Mouse (Mus musculus): ENCODE data around the gene Rprd1b. TPM values are rescaled to one million over a fixed set of nuclear protein-coding genes. Genes with fewer than 3 reads are reported as not detected.

Rprd1b gene
- polyA plus RNA-seq, 1 experiment from 2014 or later: 40.7 TPM

DNA sequence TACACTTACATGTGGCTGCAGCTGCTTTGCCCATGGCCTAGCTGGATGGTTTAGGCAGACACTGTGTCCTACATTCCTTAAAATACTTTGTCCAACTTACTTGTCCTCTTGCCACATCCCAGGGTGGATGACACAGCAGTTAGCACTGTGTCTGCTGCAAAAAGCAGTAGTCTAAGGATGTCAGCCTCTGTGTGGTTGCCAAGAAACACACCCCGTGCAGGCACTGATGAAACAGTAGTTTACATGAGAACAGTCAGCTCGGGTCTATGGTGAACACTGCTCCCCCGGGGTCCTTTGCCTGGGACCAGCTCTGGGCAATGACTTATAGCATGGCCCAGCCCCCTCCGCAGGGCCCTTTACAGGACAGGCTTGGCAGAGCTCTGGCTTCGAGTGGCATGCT is 65.0 kb downstream of the Rprd1b start:
- Histone ChIP-seq H3K4me2 (replicated peaks) (no peak overlapping the region), H3K27me3 (replicated peaks) (no peaks in the 10 kb centered on the region), H3K27ac (peak overlapping the region; percentile 82; the same call in 1 of the 2 replicates), H3K9me3 (no peaks in the 10 kb centered on the region), H3K36me3 (no peaks in the 10 kb centered on the region), H3K9ac (no peak overlapping the region), H3K4me1 (replicated peaks) (peaks cover 35% of the 10 kb centered on the region), H3K4me3 (replicated peaks) (no peak overlapping the region)
- no peak for ATAC-seq
- WGBS: 39% methylated on average over 5 of the region's 5 CpGs

DNA sequence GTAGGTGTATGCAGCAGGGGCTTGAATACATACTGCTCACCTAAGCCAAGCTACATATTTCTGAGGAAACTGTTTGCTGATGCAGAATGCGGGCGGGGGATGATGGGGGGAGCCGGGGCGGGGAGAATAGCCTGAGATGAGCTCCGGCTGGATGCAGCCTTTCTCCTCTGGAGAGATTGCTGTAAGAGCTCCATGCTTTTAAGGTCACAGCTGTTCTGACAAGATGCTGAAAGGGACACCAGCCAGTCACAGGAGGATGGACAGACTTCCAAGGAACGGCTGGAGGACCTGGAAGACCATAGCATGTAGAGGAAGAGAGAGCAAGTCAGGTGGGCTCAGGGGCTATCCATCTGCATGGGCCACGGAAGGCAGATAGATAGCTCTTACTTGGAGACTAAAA is 66.0 kb downstream of the Rprd1b start:
- peaks cover 35% of the 10 kb centered on the region for H3K4me1 ChIP-seq (replicated peaks)
- 48% methylated on average over 7 of the region's 7 CpGs for WGBS
- no peak overlapping the region for H3K4me3 ChIP-seq (replicated peaks)
- no peaks in the 10 kb centered on the region for H3K36me3 ChIP-seq
- no peaks in the 10 kb centered on the region for H3K27me3 ChIP-seq (replicated peaks)
- peak overlapping the region; percentile 2; the same call in 1 of the 2 replicates for H3K4me2 ChIP-seq (replicated peaks)
- no peaks in the 10 kb centered on the region for H3K9me3 ChIP-seq
- ATAC-seq: peak; percentile 18; the same call in 1 of the 2 replicates
- H3K9ac ChIP-seq: no peak overlapping the region
- H3K27ac ChIP-seq: peak overlapping the region; percentile 82

DNA sequence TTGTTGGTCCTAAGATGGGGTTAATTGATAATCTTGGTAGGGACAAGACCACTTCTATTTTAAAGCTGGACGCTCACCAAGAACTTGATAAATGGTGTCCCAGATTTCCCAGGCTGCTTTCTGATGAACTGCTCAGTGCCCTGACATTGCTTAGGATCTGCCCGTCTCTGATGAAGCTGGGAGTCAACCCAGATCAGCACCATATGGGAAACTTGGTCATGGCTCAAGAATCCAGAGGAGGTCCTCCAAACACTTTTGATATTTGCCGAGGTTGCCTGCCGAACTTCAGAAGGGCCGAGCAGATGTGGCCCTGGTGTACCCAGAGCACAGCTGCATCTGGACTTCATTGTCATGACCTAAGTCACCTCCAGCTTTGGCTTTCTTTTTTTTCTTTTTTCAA is 66.5 kb downstream of the Rprd1b start:
- H3K4me1 ChIP-seq (replicated peaks): peaks cover 35% of the 10 kb centered on the region
- no peak overlapping the region for H3K9ac ChIP-seq
- ATAC-seq: peak; percentile 60
- no peaks in the 10 kb centered on the region for H3K27me3 ChIP-seq (replicated peaks)
- H3K36me3 ChIP-seq: no peaks in the 10 kb centered on the region
- no peaks in the 10 kb centered on the region for H3K9me3 ChIP-seq
- 57% methylated on average over 5 of the region's 5 CpGs for WGBS
- H3K4me3 ChIP-seq (replicated peaks): no peak overlapping the region
- peak overlapping the region; percentile 82 for H3K27ac ChIP-seq
- H3K4me2 ChIP-seq (replicated peaks): no peak overlapping the region

DNA sequence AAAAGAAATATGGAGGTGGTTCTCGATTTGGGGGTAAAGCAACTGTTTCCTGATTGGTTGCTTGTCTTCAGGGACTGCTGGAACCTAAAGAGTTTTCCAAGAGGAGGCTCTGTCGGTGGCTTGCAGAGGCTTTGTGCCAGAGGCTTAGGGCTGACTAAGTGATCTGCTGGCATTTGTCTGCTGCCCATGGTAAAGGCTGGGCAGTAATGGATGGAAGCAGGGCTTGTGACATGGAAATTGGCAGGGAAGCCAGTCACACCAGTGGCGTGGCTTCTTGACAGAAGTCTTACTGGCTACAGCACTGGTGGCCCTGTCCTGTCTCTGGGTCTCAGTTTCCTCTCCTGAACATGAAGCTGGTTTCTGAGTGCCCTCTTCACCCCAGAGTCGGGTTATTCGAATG is 68.8 kb downstream of the Rprd1b start:
- Histone ChIP-seq H3K4me2 (replicated peaks) (no peak overlapping the region), H3K4me3 (replicated peaks) (no peak overlapping the region), H3K9ac (no peak overlapping the region), H3K36me3 (no peaks in the 10 kb centered on the region), H3K4me1 (replicated peaks) (peaks cover 36% of the 10 kb centered on the region), H3K27ac (no peak overlapping the region), H3K9me3 (no peaks in the 10 kb centered on the region), H3K27me3 (replicated peaks) (no peaks in the 10 kb centered on the region)
- 82% methylated on average over 5 of the region's 5 CpGs for WGBS
- ATAC-seq: no peak

DNA sequence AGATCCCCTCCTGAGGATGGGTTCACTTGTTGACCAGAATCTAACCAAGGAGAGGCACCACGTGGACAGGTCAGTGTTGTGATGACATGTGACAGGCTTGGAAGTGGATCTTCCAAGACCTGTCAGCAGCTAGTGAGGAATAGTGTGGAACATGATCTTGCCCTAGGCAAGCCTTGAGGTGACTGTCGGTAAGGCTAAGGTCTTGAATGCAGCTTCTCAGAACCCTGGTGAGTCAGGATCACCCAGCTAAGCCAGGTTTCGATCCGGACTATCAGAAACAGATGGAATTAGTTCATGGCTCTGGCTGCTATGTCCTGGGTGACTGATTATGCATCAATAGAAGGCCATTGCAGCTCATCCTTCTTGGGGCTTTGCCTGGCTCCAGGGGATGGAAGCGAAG is 70.4 kb downstream of the Rprd1b start:
- ATAC-seq: no peak
- Histone ChIP-seq H3K9me3 (no peaks in the 10 kb centered on the region), H3K4me1 (replicated peaks) (peaks cover 32% of the 10 kb centered on the region), H3K4me3 (replicated peaks) (no peak overlapping the region), H3K27me3 (replicated peaks) (no peaks in the 10 kb centered on the region), H3K4me2 (replicated peaks) (no peak overlapping the region), H3K27ac (no peak overlapping the region), H3K36me3 (no peaks in the 10 kb centered on the region), H3K9ac (no peak overlapping the region)
- WGBS: 85% methylated on average over 5 of the region's 5 CpGs

DNA sequence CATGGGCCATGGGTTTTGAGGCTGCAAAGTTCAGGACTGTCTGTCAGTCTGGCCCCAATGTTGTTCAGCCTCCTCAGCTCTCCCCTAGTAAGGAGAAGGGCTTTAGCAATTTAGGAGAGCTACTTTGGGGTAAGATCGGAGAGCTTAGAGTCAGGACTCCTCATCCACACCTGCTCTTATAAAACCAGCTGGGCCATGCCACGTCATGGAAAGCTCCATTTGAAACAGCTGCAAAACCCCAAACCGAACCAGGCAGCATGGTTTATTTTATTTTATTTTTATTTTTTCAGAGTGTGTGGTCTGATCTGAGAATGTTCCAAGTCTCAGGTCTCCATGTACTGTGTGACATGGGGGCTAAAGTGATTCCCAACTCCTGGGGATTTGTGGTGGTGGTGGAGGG is 71.2 kb downstream of the Rprd1b start:
- ATAC-seq: no peak

DNA sequence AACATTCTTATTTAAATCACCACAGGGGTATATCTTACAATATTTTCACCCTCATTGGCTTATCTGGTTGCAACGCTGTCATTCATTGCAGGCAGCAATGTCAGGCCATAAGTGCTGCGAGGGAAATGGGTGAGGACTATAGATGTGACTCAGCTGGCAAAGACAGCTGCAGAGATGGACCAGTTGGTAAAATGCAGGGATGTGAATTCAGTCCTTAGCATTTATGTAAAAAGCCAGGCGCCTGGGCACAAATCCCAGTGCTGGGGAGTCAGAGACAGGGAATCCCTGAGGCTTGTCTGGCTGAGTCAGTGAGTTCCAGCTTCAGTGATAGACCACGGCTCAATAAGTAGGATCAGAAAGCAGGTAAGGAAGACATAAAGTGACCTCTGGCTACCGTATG is 73.5 kb downstream of the Rprd1b start:
- Histone ChIP-seq H3K9ac (no peak overlapping the region), H3K4me3 (replicated peaks) (no peak overlapping the region), H3K9me3 (no peaks in the 10 kb centered on the region), H3K27ac (no peak overlapping the region), H3K27me3 (replicated peaks) (no peaks in the 10 kb centered on the region), H3K36me3 (no peaks in the 10 kb centered on the region), H3K4me1 (replicated peaks) (peaks cover 14% of the 10 kb centered on the region), H3K4me2 (replicated peaks) (no peak overlapping the region)
- 79% methylated on average over 5 of the region's 5 CpGs for WGBS
- no peak for ATAC-seq

More for the DNA sequence above, 71.2 kb downstream of the Rprd1b start:
- Histone ChIP-seq H3K27me3 (replicated peaks) (no peaks in the 10 kb centered on the region), H3K9ac (no peak overlapping the region), H3K4me1 (replicated peaks) (peaks cover 25% of the 10 kb centered on the region), H3K36me3 (no peaks in the 10 kb centered on the region), H3K27ac (no peak overlapping the region), H3K4me2 (replicated peaks) (no peak overlapping the region), H3K4me3 (replicated peaks) (no peak overlapping the region), H3K9me3 (no peaks in the 10 kb centered on the region)
- 50% methylated on average over 3 of the region's 3 CpGs for WGBS

DNA sequence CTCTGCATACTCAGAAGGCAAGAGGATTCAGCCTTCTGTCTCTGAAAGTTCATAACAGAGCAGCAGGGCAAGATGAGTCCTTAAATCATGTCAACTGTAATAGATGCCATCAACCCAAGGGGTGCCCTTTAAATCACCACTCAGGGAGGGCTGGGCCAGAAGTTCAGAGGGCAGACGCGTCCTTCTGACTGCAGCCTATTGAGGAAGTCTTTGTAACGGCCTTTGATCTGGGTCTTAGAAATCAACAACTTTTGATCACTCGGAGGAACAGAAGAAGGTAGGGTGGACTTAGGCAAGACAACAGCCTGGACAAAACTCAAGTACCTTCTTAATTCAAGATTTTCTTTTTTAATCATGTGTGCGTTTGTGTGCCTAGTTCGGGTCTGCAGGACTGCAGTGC is 76.7 kb downstream of the Rprd1b start:
- no peak overlapping the region for H3K4me3 ChIP-seq (replicated peaks)
- no peaks in the 10 kb centered on the region for H3K27me3 ChIP-seq (replicated peaks)
- H3K4me1 ChIP-seq (replicated peaks): peaks cover 36% of the 10 kb centered on the region
- H3K36me3 ChIP-seq: no peaks in the 10 kb centered on the region
- no peak overlapping the region for H3K9ac ChIP-seq
- no peak for ATAC-seq
- H3K9me3 ChIP-seq: no peaks in the 10 kb centered on the region
- 81% methylated on average over 6 of the region's 6 CpGs for WGBS
- H3K4me2 ChIP-seq (replicated peaks): no peak overlapping the region
- H3K27ac ChIP-seq: no peak overlapping the region

DNA sequence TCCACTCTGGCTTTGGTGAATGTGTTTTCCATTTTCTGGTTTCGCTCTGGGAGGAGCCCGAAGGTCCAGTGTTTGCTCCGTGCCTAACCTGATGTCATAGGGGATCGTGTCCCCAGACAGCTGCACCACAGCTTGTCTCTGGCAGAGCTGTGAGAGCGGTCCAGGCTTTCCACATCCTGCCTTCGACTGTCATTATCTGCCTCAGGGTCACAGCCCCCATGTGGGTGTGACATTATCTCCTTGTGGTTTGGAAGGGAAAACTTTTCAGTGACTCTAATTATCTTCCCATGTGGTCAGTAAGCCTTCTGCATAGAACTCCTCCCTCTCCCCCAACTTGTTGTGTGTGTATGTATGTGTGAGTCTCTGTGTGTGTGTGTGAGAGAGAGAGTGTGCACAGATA is 77.3 kb downstream of the Rprd1b start:
- no peaks in the 10 kb centered on the region for H3K9me3 ChIP-seq

DNA sequence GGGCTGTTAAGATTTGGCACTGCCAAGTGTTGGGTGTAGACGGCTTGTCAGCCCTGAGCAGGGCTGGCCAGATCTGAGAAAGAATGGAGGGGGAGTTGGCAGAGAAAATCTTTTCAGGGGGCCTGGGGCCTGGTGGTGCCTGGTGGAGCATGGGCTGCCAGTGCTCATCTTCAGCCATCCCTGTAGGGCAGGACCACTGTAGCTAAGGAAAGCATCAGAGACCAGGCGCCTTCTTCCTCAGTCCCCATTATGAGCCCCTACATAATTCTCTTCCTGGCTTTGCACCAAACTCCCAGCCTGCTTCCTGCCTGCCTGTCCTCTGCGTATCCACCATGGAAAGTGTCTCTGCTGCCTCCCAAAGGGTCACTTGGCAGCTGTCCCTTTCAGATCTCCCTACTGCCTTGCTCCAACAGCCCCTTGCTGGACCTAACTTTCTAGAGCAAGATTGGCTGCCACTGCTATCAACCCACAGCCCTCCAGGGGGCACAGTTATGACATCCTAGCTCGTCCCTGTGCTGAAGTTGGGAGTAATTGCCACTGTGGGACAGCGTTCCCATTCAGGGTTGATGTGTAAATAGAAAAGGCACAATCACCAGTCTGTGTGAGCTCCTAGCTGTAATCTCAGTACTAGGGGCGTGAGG is 78.8 kb downstream of the Rprd1b start:
- Histone ChIP-seq H3K9me3 (no peaks in the 10 kb centered on the region), H3K9ac (no peak overlapping the region), H3K27me3 (replicated peaks) (no peaks in the 10 kb centered on the region), H3K27ac (peak overlapping the region; percentile 73), H3K36me3 (no peaks in the 10 kb centered on the region), H3K4me3 (replicated peaks) (no peak overlapping the region), H3K4me2 (replicated peaks) (no peak overlapping the region; the same call in 1 of the 2 replicates), H3K4me1 (replicated peaks) (peaks cover 30% of the 10 kb centered on the region)
- 24% methylated on average over 6 of the region's 6 CpGs for WGBS
- ATAC-seq: peak; percentile 65

More for the DNA sequence above, 77.3 kb downstream of the Rprd1b start:
- Histone ChIP-seq H3K27ac (no peak overlapping the region), H3K36me3 (no peaks in the 10 kb centered on the region), H3K4me1 (replicated peaks) (peaks cover 30% of the 10 kb centered on the region), H3K4me2 (replicated peaks) (no peak overlapping the region), H3K9ac (no peak overlapping the region), H3K27me3 (replicated peaks) (no peaks in the 10 kb centered on the region), H3K4me3 (replicated peaks) (no peak overlapping the region)
- whole genome bisulfite sequencing: 85% methylated on average over 6 of the region's 6 CpGs
- no peak for ATAC-seq

DNA sequence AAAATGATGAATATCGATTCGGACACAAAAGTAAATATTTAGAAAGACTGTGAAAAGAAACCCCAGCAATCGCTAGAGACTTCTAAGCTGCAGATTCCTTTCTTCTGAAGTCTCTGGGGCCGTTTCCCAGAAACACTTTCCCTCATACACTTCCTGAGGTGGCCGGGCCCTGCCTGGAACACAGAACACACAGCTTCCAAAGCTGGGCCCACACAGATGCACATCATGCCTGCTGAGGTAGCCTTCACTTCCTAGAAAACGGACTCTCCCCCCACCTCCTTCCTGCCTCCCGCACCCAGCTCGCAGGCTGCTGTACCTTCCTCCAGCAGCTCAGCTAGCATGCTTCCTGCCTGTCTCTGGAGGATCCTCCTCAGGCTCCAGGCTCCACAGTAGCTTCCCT is 81.2 kb downstream of the Rprd1b start:
- Histone ChIP-seq H3K4me2 (replicated peaks) (no peak overlapping the region), H3K4me3 (replicated peaks) (no peak overlapping the region), H3K4me1 (replicated peaks) (peaks cover 40% of the 10 kb centered on the region), H3K36me3 (no peaks in the 10 kb centered on the region), H3K27ac (peak overlapping the region; percentile 91), H3K27me3 (replicated peaks) (no peaks in the 10 kb centered on the region), H3K9me3 (no peaks in the 10 kb centered on the region), H3K9ac (no peak overlapping the region)
- ATAC-seq: 0 out of 2 replicates have a peak, but pooled peaks have one; percentile 6
- 15% methylated on average over 8 of the region's 8 CpGs for WGBS

DNA sequence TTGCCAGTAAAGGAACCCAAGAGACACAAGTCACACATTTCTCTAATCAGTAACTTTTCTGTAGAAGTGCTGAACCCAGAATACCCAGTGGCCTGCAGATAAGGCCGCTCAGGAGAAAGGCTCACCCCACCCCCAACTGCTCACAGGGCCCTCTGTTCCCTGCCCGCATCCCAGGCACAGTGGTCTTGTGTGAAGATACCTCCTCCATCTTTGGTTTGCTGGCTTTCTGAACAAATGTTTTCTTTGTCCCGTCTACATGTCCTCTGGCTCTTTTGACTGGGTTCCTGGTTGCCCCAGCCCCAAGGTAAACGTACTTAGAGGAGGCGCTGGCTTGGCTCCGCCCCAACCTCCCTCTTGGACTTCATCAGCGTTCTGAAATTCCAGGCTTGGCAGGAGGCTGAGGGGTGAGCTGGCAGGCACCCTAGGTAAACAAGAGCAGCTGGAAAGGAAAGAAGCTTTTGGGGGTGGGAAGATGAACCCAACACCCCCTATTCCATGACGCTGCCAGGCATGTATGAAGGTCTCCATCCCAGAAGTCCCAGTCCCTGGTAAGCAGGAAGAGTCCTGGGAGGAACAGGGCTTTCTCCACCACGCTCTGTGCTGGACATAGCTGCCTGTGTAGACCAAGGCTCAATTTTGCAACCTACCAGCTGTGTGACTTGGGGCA is 85.4 kb downstream of the Rprd1b start:
- Histone ChIP-seq H3K36me3 (peaks cover 13% of the 10 kb centered on the region; the same call in 1 of the 2 replicates), H3K27ac (peak overlapping the region; percentile 79), H3K9me3 (no peaks in the 10 kb centered on the region), H3K9ac (no peak overlapping the region; the same call in 1 of the 2 replicates), H3K4me1 (replicated peaks) (peaks cover 38% of the 10 kb centered on the region), H3K27me3 (replicated peaks) (no peaks in the 10 kb centered on the region), H3K4me3 (replicated peaks) (no peak overlapping the region), H3K4me2 (replicated peaks) (peak overlapping the region; percentile 52)
- 18% methylated on average over 9 of the region's 9 CpGs for WGBS
- peak; percentile 90 for ATAC-seq

DNA sequence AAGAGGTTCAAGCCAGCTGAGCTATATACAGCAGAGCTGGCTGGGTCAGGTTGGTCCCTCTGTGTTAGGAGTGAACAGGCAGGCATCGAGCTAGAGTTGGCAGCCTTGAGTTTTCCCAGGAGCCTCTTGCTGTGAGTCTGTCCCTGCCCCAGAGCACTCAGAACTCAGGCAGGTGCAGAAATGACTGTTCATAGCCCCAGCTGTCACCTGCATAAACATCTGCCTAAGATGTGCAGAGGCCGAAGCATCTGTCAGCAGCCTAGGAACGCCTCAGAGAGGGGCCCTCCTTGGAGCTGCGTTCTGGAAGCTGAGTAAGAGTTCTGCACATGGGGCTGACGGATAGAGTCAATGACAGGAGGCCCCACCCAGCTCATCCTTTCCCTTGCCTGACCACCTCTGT is 86.6 kb downstream of the Rprd1b start:
- peaks cover 30% of the 10 kb centered on the region for H3K4me1 ChIP-seq (replicated peaks)
- H3K36me3 ChIP-seq: peaks cover 13% of the 10 kb centered on the region; the same call in 1 of the 2 replicates
- ATAC-seq: no peak
- H3K4me3 ChIP-seq (replicated peaks): no peak overlapping the region
- H3K9ac ChIP-seq: no peak overlapping the region
- 27% methylated on average over 5 of the region's 5 CpGs for WGBS
- H3K27ac ChIP-seq: 0 out of 2 replicates have a peak overlapping the region, but pooled peaks have one; percentile 6
- no peaks in the 10 kb centered on the region for H3K9me3 ChIP-seq
- no peaks in the 10 kb centered on the region for H3K27me3 ChIP-seq (replicated peaks)
- no peak overlapping the region for H3K4me2 ChIP-seq (replicated peaks)

Measured in intestine, embryonic 15.5 days (tissue).